Comparison of ENCODE assay signal across 19 mouse cellular contexts in genomic region chr12:98800334-98800733, GRCm38 (mm10). TPM values are rescaled to one million over a fixed set of nuclear protein-coding genes. Genes with fewer than 3 reads are reported as not detected.
DNase-seq lines count a peak whose midpoint lies in the region; ATAC-seq and TF ChIP-seq lines count a peak whose summit lies in the region.
"Had no signal": no experiment of that assay in that cellular context is flagged by ENCODE, and none has a peak within 500 bp of the region (broad histone marks: within the 10 kb centered on the region; RNA-seq: fewer than 3 reads in every experiment).

No protein-coding gene starts in this region.

- H3K27ac ChIP-seq in kidney, embryonic 15.5 days, result no peak overlapping the region
- no peak overlapping the region for H3K27ac ChIP-seq in cerebellum, adult 2 months (ENCODE audit: insufficient read depth, low read length)
- H3K27ac ChIP-seq: embryonic facial prominence, embryonic 15.5 days; hindbrain, embryonic 13.5 days; intestine, embryonic 15.5 days; liver, embryonic 15.5 days; stomach, embryonic 15.5 days had no signal

- H3K9me3 ChIP-seq in kidney, embryonic 15.5 days (replicated peaks), result no peaks in the 10 kb centered on the region
- H3K9me3 ChIP-seq: embryonic facial prominence, embryonic 15.5 days; hindbrain, embryonic 13.5 days; intestine, embryonic 15.5 days; liver, embryonic 15.5 days; stomach, embryonic 15.5 days had no signal

- TF ChIP-seq CTCF in cerebellum, adult 2 months (IDR thresholded peaks at IDR 0.05; ENCODE audit: borderline replicate concordance, insufficient read depth, low read depth, low read length), result no peak

- no peaks in the 10 kb centered on the region for H3K4me1 ChIP-seq in kidney, embryonic 15.5 days
- H3K4me1 ChIP-seq in cerebellum, adult 2 months (ENCODE audit: control insufficient read depth, insufficient read depth, low read length), result peaks cover 10% of the 10 kb centered on the region
- H3K4me1 ChIP-seq: embryonic facial prominence, embryonic 15.5 days; hindbrain, embryonic 13.5 days; intestine, embryonic 15.5 days; liver, embryonic 15.5 days; stomach, embryonic 15.5 days had no signal

- H3K27me3 ChIP-seq in kidney, embryonic 15.5 days, result no peaks in the 10 kb centered on the region
- H3K27me3 ChIP-seq in cerebellum, adult 2 months (ENCODE audit: control insufficient read depth, insufficient read depth, low read length), result no peaks in the 10 kb centered on the region
- H3K27me3 ChIP-seq: embryonic facial prominence, embryonic 15.5 days; hindbrain, embryonic 13.5 days; intestine, embryonic 15.5 days; liver, embryonic 15.5 days; stomach, embryonic 15.5 days had no signal

- peaks cover 29% of the 10 kb centered on the region for H3K36me3 ChIP-seq in kidney, embryonic 15.5 days
- H3K36me3 ChIP-seq: intestine, embryonic 15.5 days; liver, embryonic 15.5 days; stomach, embryonic 15.5 days had no signal

- TF ChIP-seq POLR2A in cerebellum, adult 2 months (IDR thresholded peaks at IDR 0.05; ENCODE audit: borderline replicate concordance, insufficient read depth, low read length), result no peak

- 86% methylated on average over 5 of the region's 5 CpGs for WGBS in kidney, embryonic 15.5 days
- 87% methylated on average over 5 of the region's 5 CpGs for WGBS in cerebellum, adult 2 months

- peak; percentile 40 for ATAC-seq in activated CD4-positive, CD25-positive, alpha-beta regulatory T cell, adult 4 months
- no peak for ATAC-seq in kidney, embryonic 15.5 days (replicated peaks; ENCODE audit: low FRiP score)
- ATAC-seq: intestine, embryonic 15.5 days had no signal

- H3K4me2 ChIP-seq in kidney, embryonic 15.5 days, result no peak overlapping the region
- H3K4me2 ChIP-seq: embryonic facial prominence, embryonic 15.5 days; hindbrain, embryonic 13.5 days; intestine, embryonic 15.5 days; liver, embryonic 15.5 days; midbrain, embryonic 11.5 days; stomach, embryonic 15.5 days had no signal

- DNase-seq in heart, adult 11 months, result peak; percentile 62
- no peak for DNase-seq in heart, adult 9 months (ENCODE audit: low spot score in 2 of 2)
- peak; percentile 24 for DNase-seq in naive thymus-derived CD4-positive, alpha-beta T cell, adult 2 months (ENCODE audit: low read depth)
- DNase-seq in thymus, postnatal 36 days, result peak; percentile 19 to 37
- no peak for DNase-seq in layer of hippocampus, adult 11-12 months (ENCODE audit: low spot score)
- DNase-seq in cerebellum, adult 2 months, result no peak
- DNase-seq: adrenal gland, adult 2 months; cerebellum, postnatal 10 days; embryo, embryonic 11 days; lung, postnatal 10 days; right cerebral cortex, postnatal 4 days had no signal

- H3K4me3 ChIP-seq in kidney, embryonic 15.5 days (replicated peaks), result no peak overlapping the region
- no peak overlapping the region for H3K4me3 ChIP-seq in cerebellum, adult 2 months (replicated peaks; ENCODE audit: insufficient read depth, low read depth, low read length)
- H3K4me3 ChIP-seq: embryonic facial prominence, embryonic 15.5 days; hindbrain, embryonic 13.5 days; intestine, embryonic 15.5 days; liver, embryonic 15.5 days; stomach, embryonic 15.5 days had no signal

- no peak overlapping the region for H3K9ac ChIP-seq in kidney, embryonic 15.5 days
- H3K9ac ChIP-seq: embryonic facial prominence, embryonic 15.5 days; hindbrain, embryonic 13.5 days; intestine, embryonic 15.5 days; liver, embryonic 15.5 days; stomach, embryonic 15.5 days had no signal

RNA-seq across cellular contexts. Expression of gene Zc3h14, which starts 53.6 kb away (rescaled TPM):
- polyA plus RNA-seq in activated CD4-positive, CD25-positive, alpha-beta regulatory T cell, adult 4 months (2017; shearing (Covaris generic)), result 10 to 100 TPM; 33.4 to 38.6 TPM
- 127 and 128 TPM in 2 replicates for polyA plus RNA-seq in kidney, embryonic 15.5 days (2015; fragmentation: Nextera tagmentation; extraction: Ambion mirVana)
- polyA plus RNA-seq in cerebellum, adult 2 months (2012; rRNA removed), result 104 and 105 TPM in 2 replicates

Comparison
In these comparisons a context has a peak if more than half of its experiments do, and no peak if none do; other contexts are left out.
1. DNase-seq: peak in heart, adult 11 months (single experiment), naive thymus-derived CD4-positive, alpha-beta T cell, adult 2 months (single experiment) and thymus, postnatal 36 days (2 of 2); none in heart, adult 9 months (0 of 2), layer of hippocampus, adult 11-12 months (single experiment) and cerebellum, adult 2 months (0 of 2).